Mouse (Mus musculus) testis, adult 2 months (tissue): ENCODE results near the gene Tbx4. TPM values are rescaled to one million over a fixed set of nuclear protein-coding genes. Genes with fewer than 3 reads are reported as not detected.
A peak's percentile ranks its signal among the peaks of the same experiment; 100 is the strongest.

Experiments
- H3K27ac ChIP-seq: fragments of 200-500 bp; 2 replicates; pipeline ENCODE4 v1.5.1; 2012; ENCODE audit warnings: low read depth, low read length; ENCODE audit not compliant: control insufficient read depth, insufficient read depth
- H3K27me3 ChIP-seq: fragments of 200-500 bp; 2 replicates; pipeline ENCODE4 v1.6.1; 2012; ENCODE audit warnings: mild to moderate bottlenecking, low read length, moderate library complexity; ENCODE audit not compliant: control insufficient read depth, insufficient read depth
- H3K36me3 ChIP-seq: fragments of 200-500 bp; 2 replicates; pipeline ENCODE4 v1.6.1; 2012; ENCODE audit warnings: mild to moderate bottlenecking, low read length; ENCODE audit not compliant: control insufficient read depth, insufficient read depth
- H3K4me1 ChIP-seq: fragments of 200-500 bp; 2 replicates; pipeline ENCODE4 v1.6.1; 2012; ENCODE audit warnings: low read length; ENCODE audit not compliant: control insufficient read depth, insufficient read depth
- H3K4me3 ChIP-seq: fragments of 200-500 bp; 2 replicates; pipeline ENCODE4 v1.5.1; 2012; ENCODE audit warnings: low read depth, mild to moderate bottlenecking, low read length, moderate library complexity, mixed read lengths; ENCODE audit not compliant: control insufficient read depth
- CTCF ChIP-seq: fragments of 200-500 bp; IDR thresholded peaks from 2 replicates; pipeline ENCODE4 v1.5.1; 2012; ENCODE audit warnings: low read depth, mild to moderate bottlenecking, inconsistent platforms, low read length, moderate library complexity; ENCODE audit not compliant: control insufficient read depth, insufficient read depth, insufficient replicate concordance
- POLR2A ChIP-seq: fragments of 200-500 bp; IDR thresholded peaks from 2 replicates; pipeline ENCODE4 v1.6.1; 2012; ENCODE audit warnings: low read depth, mild to moderate bottlenecking, inconsistent platforms, low read length, moderate library complexity; ENCODE audit not compliant: control insufficient read depth
- polyA plus RNA-seq: library from polyadenylated mRNA; depleted of rRNA; stranded (reverse); fragments of >200 nt; gene quantifications from 2 replicates; pipeline ENCODE4 v1.2.3, GENCODE M21; 2012; rRNA removed

The Tbx4 gene
- polyA plus RNA-seq, result 0.61 TPM in 2 replicates

GRCm38 (mm10) chr11:85885665-85886428 lies at the start of gene Tbx4:
TSS of gene Tbx4 (plus strand) at chr11:85886422.
- Histone ChIP-seq H3K4me3 (no peak within 1 kb of the TSS), H3K4me1 (peaks cover 16% of the 10 kb centered on the region), H3K36me3 (no peaks in the 10 kb centered on the region), H3K27me3 (peaks cover 17% of the 10 kb centered on the region), H3K27ac (no peak within 1 kb of the TSS)
- TF ChIP-seq POLR2A (no peak), CTCF (no peak)

GRCm38 (mm10) chr11:85836523-85837290 lies 49.5 kb upstream of the Tbx4 start:
- Histone ChIP-seq H3K4me3 (no peak overlapping the region), H3K27ac (no peak overlapping the region), H3K27me3 (peaks cover 5% of the 10 kb centered on the region), H3K36me3 (no peaks in the 10 kb centered on the region), H3K4me1 (peaks cover 34% of the 10 kb centered on the region)
- no peak for TF ChIP-seq CTCF
- no peak for TF ChIP-seq POLR2A

GRCm38 (mm10) chr11:85837291-85837647 lies 49.0 kb upstream of the Tbx4 start:
- H3K4me3 ChIP-seq, result no peak overlapping the region
- peaks cover 5% of the 10 kb centered on the region for H3K27me3 ChIP-seq
- H3K27ac ChIP-seq, result no peak overlapping the region
- peaks cover 33% of the 10 kb centered on the region for H3K4me1 ChIP-seq
- TF ChIP-seq POLR2A (no peak), CTCF (no peak)
- no peaks in the 10 kb centered on the region for H3K36me3 ChIP-seq

- no peaks in the 10 kb centered on the region for H3K36me3 ChIP-seq
- H3K27me3 ChIP-seq, result peaks cover 5% of the 10 kb centered on the region
- no peak for TF ChIP-seq CTCF
- TF ChIP-seq POLR2A, result no peak
- peak overlapping the region; percentile 39 for H3K4me3 ChIP-seq
- H3K4me1 ChIP-seq, result peaks cover 38% of the 10 kb centered on the region
- 0 out of 2 replicates have a peak overlapping the region, but pooled peaks have one; percentile 1 for H3K27ac ChIP-seq
Measured at GRCm38 (mm10) chr11:85837648-85838423, 48.4 kb upstream of the Tbx4 start.

- no peak for TF ChIP-seq CTCF
- TF ChIP-seq POLR2A, result no peak
- Histone ChIP-seq H3K27me3 (peaks cover 5% of the 10 kb centered on the region), H3K27ac (no peak overlapping the region), H3K36me3 (no peaks in the 10 kb centered on the region), H3K4me3 (peak overlapping the region; percentile 39), H3K4me1 (peaks cover 46% of the 10 kb centered on the region)
Measured at GRCm38 (mm10) chr11:85838424-85839257, 47.6 kb upstream of the Tbx4 start.

GRCm38 (mm10) chr11:85839258-85840030 lies 46.8 kb upstream of the Tbx4 start:
- Histone ChIP-seq H3K27me3 (peaks cover 5% of the 10 kb centered on the region), H3K4me1 (peaks cover 52% of the 10 kb centered on the region), H3K4me3 (no peak overlapping the region), H3K27ac (no peak overlapping the region), H3K36me3 (no peaks in the 10 kb centered on the region)
- no peak for TF ChIP-seq CTCF
- TF ChIP-seq POLR2A, result no peak
